Mouse (Mus musculus) forebrain, embryonic 11.5 days (tissue): ENCODE results near the gene Castor1. TPM values are rescaled to one million over a fixed set of nuclear protein-coding genes. Genes with fewer than 3 reads are reported as not detected.
A peak's percentile ranks its signal among the peaks of the same experiment; 100 is the strongest.

Experiments used
- ATAC-seq: fragments of 200-750 bp; cut with Nextera tagmentation; replicated peaks from 2 replicates; pipeline ENCODE4 v1.8.0; 2017; ENCODE audit warnings: moderate TSS enrichment; ENCODE audit not compliant: low FRiP score
- DNase-seq: peaks from one replicate; pipeline ENCODE4 v3.0.0-alpha.2; 2017; ENCODE audit warnings: low spot score
- H3K27ac ChIP-seq: fragments of 300-500 bp; sonication (generic); 2 replicates; pipeline ENCODE4 v1.5.1; 2014; ENCODE audit warnings: low read depth, low read length
- H3K27me3 ChIP-seq: fragments of 300-500 bp; sonication (generic); 2 replicates; pipeline ENCODE4 v1.6.1; 2014; ENCODE audit warnings: mild to moderate bottlenecking, low read length, mixed read lengths; ENCODE audit not compliant: control insufficient read depth, insufficient read depth
- H3K36me3 ChIP-seq: fragments of 300-500 bp; sonication (generic); 2 replicates; pipeline ENCODE4 v1.6.1; 2014; ENCODE audit warnings: mild to moderate bottlenecking, low read length, moderate library complexity, mixed read lengths; ENCODE audit not compliant: control insufficient read depth, insufficient read depth
- H3K4me1 ChIP-seq: fragments of 300-500 bp; sonication (generic); replicated peaks from 2 replicates; pipeline ENCODE4 v1.6.1; 2014; ENCODE audit warnings: low read length, mixed read lengths; ENCODE audit not compliant: control insufficient read depth, insufficient read depth
- H3K4me2 ChIP-seq: fragments of 300-500 bp; sonication (generic); 2 replicates; pipeline ENCODE4 v1.6.1; 2014; ENCODE audit warnings: low read depth, mild to moderate bottlenecking, low read length, moderate library complexity, mixed read lengths; ENCODE audit not compliant: severe bottlenecking
- H3K4me3 ChIP-seq: fragments of 300-500 bp; sonication (generic); 2 replicates; pipeline ENCODE4 v1.5.1; 2014; ENCODE audit warnings: low read depth, low read length
- H3K9ac ChIP-seq: fragments of 300-500 bp; sonication (generic); 2 replicates; pipeline ENCODE4 v1.6.1; 2014; ENCODE audit warnings: low read length
- H3K9me3 ChIP-seq: fragments of 300-500 bp; sonication (generic); 2 replicates; pipeline ENCODE4 v1.6.1; 2016; ENCODE audit warnings: low read length, mixed read lengths; ENCODE audit not compliant: control insufficient read depth
- WGBS: fragments of 180-500 bp; shearing (Covaris S2); extraction: QIAGEN DNeasy Blood & Tissue Kit; methylation state at CpG from one replicate; pipeline ENCODE4 v1.1.7; 2014; 5-methylcytosine and 5-hydroxymethylcytosine counted together
- polyA plus RNA-seq: library from polyadenylated mRNA; unstranded; fragments of >200 nt; fragmentation: Nextera tagmentation; extraction: Ambion mirVana; gene quantifications from 2 replicates; pipeline ENCODE4 v1.2.1, GENCODE M21; 2014

Castor1 gene
- polyA plus RNA-seq, 1 experiment from 2014 or later = 2.5 TPM

DNA sequence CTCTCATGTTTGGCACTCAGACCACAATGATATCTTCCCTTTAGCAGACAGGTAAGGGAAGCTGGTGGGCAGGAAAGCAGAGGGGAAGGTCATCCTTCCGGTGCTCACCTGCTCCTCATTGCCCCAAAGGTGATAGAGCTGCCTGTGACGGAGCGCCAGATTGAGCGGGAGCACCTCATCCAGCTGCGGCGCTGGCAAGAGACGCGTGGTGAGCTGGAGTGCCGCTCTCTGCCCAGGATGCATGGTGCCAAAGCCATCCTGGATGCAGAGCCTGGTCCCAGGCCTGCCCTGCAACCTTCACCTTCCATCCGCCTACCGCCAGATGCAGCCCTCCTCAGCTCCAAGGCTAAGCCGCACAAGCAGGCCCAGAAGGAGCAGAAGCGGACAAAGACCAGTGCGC is 3.5 kb upstream of the Castor1 start:
- Histone ChIP-seq H3K27ac (no peak overlapping the region), H3K4me3 (no peak overlapping the region), H3K9me3 (no peaks in the 10 kb centered on the region), H3K27me3 (peaks cover 11% of the 10 kb centered on the region), H3K9ac (no peak overlapping the region), H3K36me3 (no peaks in the 10 kb centered on the region; the same call in 1 of the 2 replicates), H3K4me2 (no peak overlapping the region), H3K4me1 (peaks cover 6% of the 10 kb centered on the region; the same call in 1 of the 2 replicates)
- ATAC-seq (no peak), DNase-seq (no peak)
- WGBS = 95% methylated on average over 14 of the region's 14 CpGs

- DNase-seq (no peak), ATAC-seq (no peak)
- Histone ChIP-seq H3K36me3 (no peaks in the 10 kb centered on the region; the same call in 1 of the 2 replicates), H3K4me3 (no peak overlapping the region), H3K27ac (no peak overlapping the region), H3K9me3 (no peaks in the 10 kb centered on the region), H3K4me1 (peaks cover 6% of the 10 kb centered on the region; the same call in 1 of the 2 replicates), H3K4me2 (no peak overlapping the region), H3K9ac (no peak overlapping the region), H3K27me3 (peaks cover 11% of the 10 kb centered on the region)
- WGBS = 90% methylated on average over 10 of the region's 10 CpGs
These were observed 3.0 kb upstream of the Castor1 start for GRCm38 (mm10) chr11:4215061-4215460.

DNA sequence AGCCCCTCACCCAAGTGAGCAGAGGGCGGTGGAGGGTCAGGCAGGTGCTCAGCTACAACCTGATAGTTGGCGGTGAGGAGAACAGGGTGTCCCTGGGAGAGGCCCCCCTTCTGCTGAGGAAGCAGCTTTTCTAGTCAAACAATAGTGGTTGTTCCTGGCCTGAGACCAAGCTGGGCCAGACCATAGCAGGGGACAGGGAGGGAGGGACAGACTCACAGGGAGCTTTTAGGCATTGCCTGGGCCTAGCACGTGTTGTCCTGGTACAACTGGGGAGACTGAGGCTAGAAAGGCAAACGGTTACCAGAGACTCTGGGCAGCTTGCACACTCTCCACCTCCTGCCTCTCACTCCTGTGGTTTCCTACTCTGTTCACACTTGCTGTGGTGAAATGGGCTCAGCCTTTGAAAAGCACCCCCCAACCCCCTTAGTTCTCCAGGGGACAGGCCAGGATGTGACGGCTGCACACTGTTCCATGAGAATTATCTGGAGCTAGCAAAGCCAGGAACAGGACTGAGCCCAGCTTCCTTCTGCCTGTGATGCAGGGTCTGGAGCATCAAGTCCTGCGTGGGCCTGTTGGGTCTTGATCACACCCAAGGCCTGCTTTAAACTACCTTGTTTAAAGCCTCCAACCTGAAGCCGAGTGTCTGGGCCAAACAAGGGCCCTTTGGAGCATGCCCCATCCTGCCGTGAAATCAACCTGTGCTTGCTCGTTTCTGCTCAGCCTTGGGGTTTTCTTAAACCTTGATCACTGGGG is 1.6 kb upstream of the Castor1 start:
- ATAC-seq = no peak
- H3K4me2 ChIP-seq = no peak overlapping the region
- no peak overlapping the region for H3K9ac ChIP-seq
- no peaks in the 10 kb centered on the region for H3K9me3 ChIP-seq
- no peak overlapping the region for H3K4me3 ChIP-seq
- 80% methylated on average over 9 of the region's 9 CpGs for WGBS
- H3K27me3 ChIP-seq = peaks cover 11% of the 10 kb centered on the region
- no peak overlapping the region for H3K27ac ChIP-seq
- no peak for DNase-seq
- H3K4me1 ChIP-seq = peaks cover 6% of the 10 kb centered on the region; the same call in 1 of the 2 replicates
- H3K36me3 ChIP-seq = no peaks in the 10 kb centered on the region; the same call in 1 of the 2 replicates

- Histone ChIP-seq H3K4me3 (peak overlapping the region; percentile 39), H3K4me2 (peak overlapping the region; percentile 94), H3K9me3 (no peaks in the 10 kb centered on the region), H3K27ac (no peak overlapping the region), H3K9ac (peak overlapping the region; percentile 45), H3K36me3 (no peaks in the 10 kb centered on the region), H3K27me3 (peaks cover 11% of the 10 kb centered on the region), H3K4me1 (peaks cover 6% of the 10 kb centered on the region; the same call in 1 of the 2 replicates)
- no peak for ATAC-seq
- DNase-seq = no peak
- 4% methylated on average over 6 of the region's 6 CpGs for WGBS
These were observed 612 bp downstream of the Castor1 start for GRCm38 (mm10) chr11:4218637-4219036.

GRCm38 (mm10) chr11:4219317-4219751 is 1.3 kb downstream of the Castor1 start:
- no peak for ATAC-seq

GRCm38 (mm10) chr11:4219908-4220307 is 1.9 kb downstream of the Castor1 start:
- H3K36me3 ChIP-seq = no peaks in the 10 kb centered on the region
- peaks cover 11% of the 10 kb centered on the region for H3K27me3 ChIP-seq
- DNase-seq = no peak
- H3K9ac ChIP-seq = no peak overlapping the region
- no peak overlapping the region for H3K4me3 ChIP-seq
- no peak overlapping the region for H3K4me2 ChIP-seq
- no peak overlapping the region for H3K27ac ChIP-seq
- H3K4me1 ChIP-seq = peaks cover 6% of the 10 kb centered on the region; the same call in 1 of the 2 replicates
- no peaks in the 10 kb centered on the region for H3K9me3 ChIP-seq
- ATAC-seq = no peak
- 71% methylated on average over 9 of the region's 9 CpGs for WGBS

More at GRCm38 (mm10) chr11:4219317-4219751, 1.3 kb downstream of the Castor1 start:
- no peak overlapping the region for H3K4me2 ChIP-seq
- WGBS = 17% methylated on average over 2 of the region's 2 CpGs
- no peak overlapping the region for H3K27ac ChIP-seq
- H3K4me1 ChIP-seq = peaks cover 6% of the 10 kb centered on the region; the same call in 1 of the 2 replicates
- no peak overlapping the region for H3K4me3 ChIP-seq
- no peak for DNase-seq
- H3K9ac ChIP-seq = no peak overlapping the region
- no peaks in the 10 kb centered on the region for H3K9me3 ChIP-seq
- H3K27me3 ChIP-seq = peaks cover 11% of the 10 kb centered on the region
- no peaks in the 10 kb centered on the region for H3K36me3 ChIP-seq

DNA sequence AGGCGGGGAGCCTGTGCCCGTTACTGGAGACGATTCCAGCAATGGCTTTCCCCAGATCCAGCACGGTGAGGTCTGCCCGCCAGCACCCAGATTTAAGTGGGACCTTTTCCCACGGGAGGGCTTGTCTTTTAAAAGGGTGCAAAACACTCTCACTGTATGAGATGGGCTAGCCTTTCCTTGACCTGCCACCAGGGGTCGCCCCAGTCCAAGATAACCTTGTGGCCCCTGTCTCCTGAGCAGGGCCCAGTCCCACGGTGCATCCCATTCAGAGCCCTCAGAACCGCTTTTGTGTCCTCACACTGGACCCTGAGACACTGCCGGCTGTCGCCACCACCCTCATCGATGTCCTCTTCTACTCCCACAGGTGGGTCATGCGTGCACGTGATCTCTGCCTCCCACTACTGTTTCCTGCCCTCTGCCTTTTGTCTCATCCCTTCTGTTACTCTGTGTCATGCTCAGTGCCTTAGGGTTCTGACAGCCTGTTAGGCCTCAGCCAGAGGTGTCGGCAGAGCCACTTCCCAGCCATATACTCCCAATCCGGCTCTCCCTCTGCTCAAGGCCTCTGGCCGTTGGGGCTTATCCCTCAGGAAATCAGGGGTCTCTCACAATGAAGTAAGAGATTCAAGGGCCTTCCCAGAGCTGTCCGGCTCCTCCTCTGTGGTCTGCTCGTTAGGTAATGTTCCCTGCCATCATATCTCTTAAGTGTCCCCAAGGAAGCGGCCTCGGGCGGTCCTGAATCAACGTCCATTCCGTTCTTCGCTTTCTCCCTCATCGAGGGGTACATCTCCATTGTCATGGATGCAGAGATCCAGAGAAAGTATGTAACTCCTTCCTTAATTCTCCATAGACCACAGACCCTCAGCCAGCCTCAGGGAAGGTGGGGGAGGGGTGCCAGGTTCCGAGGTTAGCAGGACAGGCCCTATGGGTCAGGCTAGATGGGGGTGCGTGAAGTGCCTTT is 2.7 kb downstream of the Castor1 start:
- H3K4me3 ChIP-seq = no peak overlapping the region
- peaks cover 6% of the 10 kb centered on the region; the same call in 1 of the 2 replicates for H3K4me1 ChIP-seq
- H3K4me2 ChIP-seq = no peak overlapping the region
- DNase-seq (peak; percentile 87), ATAC-seq (no peak; the same call in 1 of the 2 replicates)
- 46% methylated on average over 28 of the region's 28 CpGs for WGBS
- H3K9ac ChIP-seq = no peak overlapping the region
- H3K36me3 ChIP-seq = no peaks in the 10 kb centered on the region
- no peaks in the 10 kb centered on the region for H3K9me3 ChIP-seq
- peaks cover 11% of the 10 kb centered on the region for H3K27me3 ChIP-seq
- H3K27ac ChIP-seq = no peak overlapping the region
